Mouse (Mus musculus): ENCODE data around the gene Anapc7.
"Not testable (repeated sequence)": the region's sequence is repeated elsewhere in the genome, so short reads cannot be mapped to it uniquely, and the experiment has no call there.

Gene Anapc7

DNA sequence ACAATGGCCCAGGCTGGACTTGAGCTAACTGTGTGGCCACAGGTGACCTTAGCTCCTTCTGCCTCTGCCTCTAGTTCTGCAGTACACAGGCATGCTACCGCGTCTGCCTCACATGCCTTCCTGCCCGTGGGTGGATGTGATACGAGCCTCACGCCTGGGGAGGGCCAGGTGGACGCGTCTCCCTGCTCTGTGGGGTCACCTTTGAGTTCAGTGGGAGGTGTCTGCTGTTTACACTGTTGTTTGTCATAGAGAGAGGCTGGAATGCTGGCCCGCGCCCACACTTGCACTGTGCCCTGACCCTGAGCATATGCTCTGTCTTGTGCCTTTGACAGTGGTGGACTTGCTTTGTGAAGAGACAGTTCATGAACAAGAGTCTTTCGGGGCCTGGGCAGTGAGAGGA, 16.0 kb upstream of the Anapc7 start:
- no peak for DNase-seq (ENCODE audit: low spot score)

DNA sequence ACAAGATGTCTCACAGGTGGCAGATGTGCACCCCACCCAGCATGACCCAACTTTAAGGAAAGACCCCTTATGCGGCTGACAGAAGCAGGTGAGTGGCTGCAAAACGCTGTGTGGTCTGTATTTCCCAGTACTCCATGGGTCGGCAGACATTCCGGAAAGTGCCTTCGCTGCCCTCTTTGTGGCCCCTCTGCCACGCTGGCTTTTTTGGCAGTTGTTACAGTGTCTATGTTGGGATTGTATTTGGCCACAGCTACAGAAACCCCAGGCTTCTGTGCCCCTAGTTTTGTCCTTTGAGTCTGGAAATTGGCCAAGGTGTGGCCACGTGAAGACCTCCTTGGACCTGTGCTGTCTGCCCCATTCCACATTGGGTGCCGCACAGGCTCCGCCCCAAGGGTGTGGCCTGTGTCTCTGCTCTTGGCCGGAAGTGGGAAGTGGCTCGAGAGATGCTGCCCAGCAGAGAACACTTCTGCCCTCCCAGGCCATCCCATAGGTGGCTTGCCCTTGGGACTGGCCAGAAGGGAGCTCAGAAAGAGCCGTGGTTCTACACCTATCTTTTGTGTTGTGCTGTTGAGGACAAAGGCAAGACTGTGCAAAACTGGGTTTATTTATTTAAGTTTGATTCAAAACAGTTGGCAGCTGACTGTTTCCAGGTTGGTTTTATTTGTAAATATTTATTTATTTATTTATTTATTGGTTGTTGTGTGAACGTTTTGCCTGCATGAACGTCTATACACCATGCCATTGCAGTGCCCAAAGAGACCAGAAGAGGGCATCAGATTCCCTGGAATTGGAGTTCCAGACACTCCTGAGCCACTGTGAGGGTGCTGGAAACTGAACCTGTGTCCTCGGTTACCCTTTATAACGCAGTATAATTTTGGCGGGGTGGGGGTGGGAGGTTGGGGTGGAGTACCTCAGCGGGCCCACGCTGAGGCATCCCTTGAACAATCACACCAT, 11.5 kb upstream of the Anapc7 start:
- no peak for DNase-seq (ENCODE audit: low spot score)

DNA sequence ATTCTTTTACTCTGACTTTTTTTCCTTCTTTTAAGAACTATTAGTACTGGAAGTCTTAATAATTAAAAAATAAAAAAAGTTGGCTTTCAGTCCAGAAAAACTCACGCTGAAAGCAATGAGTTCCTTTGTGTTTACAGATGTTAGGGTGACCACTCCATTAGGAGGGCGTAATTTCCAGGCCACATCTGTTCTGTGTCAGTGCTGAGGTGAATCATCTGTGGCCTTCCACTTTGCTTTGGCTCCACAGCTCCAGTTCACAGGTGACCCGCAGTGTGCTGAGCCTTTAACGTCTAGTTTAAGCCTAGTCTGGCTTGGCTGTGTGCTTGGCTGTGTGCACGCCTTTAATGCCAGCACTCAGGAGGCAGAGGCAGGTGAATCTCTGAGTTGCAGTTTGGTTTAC, 9.6 kb upstream of the Anapc7 start:
- no peak for DNase-seq (ENCODE audit: low spot score)

DNA sequence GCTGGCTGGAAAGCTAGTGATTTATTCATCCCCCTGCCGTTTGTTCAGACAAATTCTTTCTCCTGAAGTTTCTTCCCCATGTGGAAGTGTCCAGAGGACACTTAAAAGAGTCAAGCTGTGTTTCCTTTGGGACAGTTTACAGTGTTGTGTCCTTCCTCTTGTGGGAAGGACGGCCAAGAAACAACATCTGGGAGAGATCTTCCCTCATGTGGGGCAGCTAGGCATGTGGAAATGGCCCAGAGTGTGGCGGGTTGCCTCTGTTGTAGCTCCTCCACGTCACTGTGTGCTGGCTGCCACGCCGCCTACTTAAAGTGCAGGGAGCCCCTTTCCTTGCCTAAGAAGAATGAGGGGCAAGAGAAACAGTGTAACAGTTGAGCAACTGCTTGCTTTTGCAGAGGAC, 8.7 kb upstream of the Anapc7 start:
- no peak for DNase-seq (ENCODE audit: low spot score)

DNA sequence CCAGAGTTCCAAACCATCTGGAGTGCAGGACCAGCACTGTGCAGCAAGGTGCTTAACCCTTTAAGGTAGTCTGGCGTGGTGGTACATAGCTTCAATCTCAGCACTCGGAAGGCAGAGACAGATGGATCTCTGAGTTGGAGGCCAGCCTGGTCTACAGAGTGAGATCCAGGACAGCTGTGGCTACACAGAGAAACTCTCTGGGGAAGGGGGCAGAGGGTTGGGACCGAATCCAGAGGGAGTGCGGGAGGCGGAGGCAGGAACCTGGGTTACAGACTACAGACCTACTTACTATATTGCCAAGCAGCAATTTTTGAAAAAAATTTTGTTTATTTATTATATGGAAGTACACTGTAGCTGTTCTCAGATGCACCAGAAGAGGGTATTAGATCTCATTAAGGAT, 7.1 kb upstream of the Anapc7 start:
- DNase-seq (ENCODE audit: low spot score): no peak

DNA sequence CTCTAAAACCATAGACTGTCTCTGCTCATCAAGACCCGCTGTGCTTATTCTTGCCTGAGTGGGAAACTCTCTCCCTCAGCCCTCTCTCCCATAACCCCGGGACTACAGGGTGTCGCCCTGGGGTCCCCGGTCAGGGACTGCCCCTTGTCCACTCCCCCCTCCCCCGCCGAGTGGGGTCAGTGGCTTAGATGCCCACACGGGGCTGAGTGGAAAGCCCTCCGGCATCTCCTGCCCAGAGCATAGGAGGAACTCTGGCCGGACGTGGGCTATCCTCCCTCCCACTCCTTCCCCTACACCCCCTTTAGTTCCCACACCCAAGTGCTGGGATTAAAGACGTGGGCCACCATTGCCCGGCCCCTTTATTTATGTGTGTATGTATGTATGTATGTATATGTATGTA, 6.0 kb upstream of the Anapc7 start:
- no peak for DNase-seq (ENCODE audit: low spot score)

DNA sequence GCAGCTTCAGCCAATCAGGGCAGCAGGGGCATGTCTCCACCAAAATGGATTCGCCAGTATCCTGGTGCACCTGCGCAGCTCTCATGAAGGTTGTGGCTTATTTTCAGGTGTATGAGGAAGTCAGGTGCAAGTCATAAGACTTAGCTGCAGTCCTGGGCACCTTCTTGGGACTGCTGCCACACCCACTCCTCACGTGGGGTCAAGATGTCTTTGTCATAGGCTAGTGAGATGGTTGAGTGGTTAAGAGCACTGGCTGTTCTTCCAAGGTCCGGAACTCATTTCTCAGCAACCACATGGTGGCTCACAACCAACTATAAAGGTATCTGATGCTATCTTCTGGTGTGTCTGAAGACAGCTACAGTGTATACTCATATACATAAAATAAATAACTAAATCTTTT, 817 bp upstream of the Anapc7 start:
- not testable (repeated sequence) for DNase-seq (ENCODE audit: low spot score)

DNA sequence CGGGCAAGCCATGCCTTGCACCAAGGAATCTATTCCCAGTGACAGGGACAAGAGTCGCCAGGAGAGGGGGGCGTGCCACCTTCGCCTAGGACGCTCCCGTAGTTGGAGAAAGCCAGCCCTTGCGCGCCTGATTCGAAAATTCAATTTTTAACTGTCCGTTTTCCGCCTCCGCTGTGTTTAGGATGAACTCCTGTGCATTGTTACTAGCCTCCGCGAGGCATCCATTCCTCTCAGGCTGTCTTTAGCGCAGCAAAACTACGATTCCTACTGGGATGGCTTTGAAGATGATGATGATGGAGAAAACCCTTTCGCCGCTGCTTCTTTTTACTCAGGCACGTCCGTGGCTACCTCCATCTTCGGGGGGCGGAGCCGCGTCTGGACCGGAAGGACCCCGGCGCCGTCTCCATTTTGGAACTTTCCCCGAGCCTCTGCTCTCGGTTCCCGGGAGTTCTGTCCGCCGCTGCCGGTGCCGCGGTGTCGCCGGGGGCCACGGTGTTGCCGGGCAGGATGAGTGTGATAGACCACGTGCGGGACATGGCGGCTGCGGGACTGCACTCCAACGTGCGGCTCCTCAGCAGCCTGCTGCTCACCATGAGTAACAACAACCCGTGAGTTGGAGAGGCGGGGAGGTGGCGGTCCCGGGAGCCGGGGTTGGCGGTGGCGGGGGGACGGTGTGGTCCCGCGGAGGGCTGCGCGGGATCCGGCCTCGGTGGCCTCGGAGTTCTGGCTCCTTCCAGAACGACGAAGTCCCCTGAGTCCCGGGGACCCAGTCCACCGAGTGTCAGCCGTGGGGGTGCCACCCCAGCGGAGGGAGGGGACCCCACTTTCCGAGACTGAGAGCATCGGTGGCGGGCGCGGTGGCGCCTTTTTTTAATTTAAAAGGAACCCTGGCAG, 825 bp downstream of the Anapc7 start:
- peak; percentile 90 for DNase-seq (ENCODE audit: low spot score)

DNA sequence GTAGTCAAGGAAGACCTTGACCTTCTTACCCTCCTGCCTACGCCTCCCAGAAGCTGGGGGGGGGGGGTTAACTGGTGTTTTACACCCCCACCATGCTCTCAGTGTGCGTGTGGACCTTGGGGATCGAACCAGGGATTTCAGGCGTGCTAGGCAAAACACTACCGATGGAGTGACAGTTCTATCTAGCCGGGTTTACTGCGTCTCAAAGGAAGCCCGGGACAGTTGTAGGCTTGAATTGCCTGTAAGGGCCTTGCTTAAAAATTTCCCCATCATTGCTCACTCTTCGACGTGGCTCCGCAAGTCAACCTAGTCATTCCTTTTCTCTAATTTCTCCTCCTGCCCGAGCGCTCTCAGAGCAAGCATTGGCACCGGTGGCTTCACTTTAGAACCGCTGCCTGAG, 1.6 kb downstream of the Anapc7 start:
- DNase-seq (ENCODE audit: low spot score): no peak

DNA sequence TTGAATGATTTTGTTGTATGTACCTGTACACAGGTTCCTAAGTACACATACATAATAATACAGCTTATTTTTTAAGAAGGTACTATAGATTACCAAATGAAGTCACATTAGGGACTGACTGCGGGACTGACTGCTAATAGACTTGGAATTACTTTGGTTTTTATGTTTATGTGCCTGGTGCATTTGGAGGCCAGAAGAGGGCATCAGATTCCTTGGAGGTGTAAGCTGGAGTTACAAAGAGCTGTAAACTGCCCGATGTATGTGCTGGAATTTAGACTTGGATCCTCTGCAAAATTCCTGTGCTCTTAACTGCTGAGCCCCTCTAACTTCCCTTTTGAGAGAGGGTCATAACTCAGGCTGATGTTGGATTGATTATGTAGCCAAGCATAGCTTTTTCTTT, 4.1 kb downstream of the Anapc7 start:
- DNase-seq (ENCODE audit: low spot score): no peak

DNA sequence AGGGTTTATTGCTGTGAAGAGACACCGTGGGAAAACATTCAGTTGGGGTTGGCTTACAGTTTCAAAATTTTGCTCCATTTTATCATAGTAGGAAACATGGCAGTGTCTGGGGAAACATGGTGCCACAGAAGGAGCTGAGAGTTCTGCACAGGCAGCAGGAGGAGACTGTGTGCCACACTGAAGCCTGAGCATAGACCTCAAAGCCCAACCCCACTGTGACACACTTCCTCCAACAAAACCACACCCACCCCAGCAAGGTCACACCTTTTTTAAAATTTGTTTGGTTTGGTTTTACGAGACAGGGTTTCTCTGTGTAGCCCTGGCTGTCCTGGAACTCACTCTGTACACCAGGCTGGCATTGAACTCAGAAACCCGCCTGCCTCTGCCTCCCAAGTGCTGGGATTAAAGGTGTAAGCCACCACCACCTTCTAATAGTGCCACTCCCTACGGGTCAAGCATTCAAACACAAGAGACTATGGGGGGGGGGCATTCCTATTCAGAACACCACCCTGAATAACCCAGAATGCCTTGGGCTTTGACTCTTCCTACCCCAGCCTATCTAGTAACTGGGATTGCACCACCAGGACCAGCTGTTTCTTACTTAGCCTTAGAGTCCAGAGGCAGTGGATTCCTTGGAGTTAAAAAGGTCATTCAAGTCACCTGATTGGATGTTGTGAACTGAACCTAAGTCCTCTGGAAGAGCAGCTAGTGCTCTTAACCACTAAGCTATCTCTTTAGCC, 8.7 kb downstream of the Anapc7 start:
- no peak for DNase-seq (ENCODE audit: low spot score)

DNA sequence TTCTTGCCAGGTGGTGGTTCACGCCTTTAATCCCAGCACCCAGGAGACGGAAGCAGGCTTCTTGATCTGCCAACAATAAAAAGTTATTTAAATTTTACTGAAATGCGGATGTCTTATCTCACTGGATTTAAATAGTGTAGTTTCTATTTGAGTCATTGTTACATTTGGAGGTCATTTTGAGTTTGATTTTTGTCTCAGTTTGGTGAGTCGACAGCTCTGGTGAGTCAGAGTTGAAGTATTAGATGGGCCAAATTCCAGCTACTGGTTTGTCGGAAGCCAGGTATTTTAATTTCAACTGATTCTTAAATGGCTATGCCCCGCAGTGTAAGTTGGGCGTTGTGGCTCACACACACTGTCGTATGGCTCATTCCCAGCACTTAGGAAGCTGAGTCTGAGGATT, 9.7 kb downstream of the Anapc7 start:
- no peak for DNase-seq (ENCODE audit: low spot score)

DNA sequence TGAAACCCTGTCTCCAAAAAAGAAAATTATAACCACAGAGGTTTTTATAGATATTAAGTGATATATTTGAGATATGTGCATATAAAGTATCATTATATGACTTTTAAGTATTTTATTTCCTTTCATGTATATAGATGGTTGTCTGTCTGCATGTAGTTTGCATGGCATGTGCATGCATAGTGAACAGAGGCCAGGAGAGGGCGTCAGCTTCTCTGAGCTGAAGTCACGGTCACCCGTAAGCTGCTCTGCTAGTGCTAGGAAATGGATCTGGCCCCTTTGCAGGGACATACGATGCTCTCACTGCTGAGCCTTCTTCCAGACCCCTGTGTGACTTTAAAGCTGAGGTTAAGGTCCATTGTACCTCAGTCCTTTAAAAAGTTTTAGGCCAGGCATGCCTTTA, 13.0 kb downstream of the Anapc7 start:
- DNase-seq (ENCODE audit: low spot score): no peak

DNA sequence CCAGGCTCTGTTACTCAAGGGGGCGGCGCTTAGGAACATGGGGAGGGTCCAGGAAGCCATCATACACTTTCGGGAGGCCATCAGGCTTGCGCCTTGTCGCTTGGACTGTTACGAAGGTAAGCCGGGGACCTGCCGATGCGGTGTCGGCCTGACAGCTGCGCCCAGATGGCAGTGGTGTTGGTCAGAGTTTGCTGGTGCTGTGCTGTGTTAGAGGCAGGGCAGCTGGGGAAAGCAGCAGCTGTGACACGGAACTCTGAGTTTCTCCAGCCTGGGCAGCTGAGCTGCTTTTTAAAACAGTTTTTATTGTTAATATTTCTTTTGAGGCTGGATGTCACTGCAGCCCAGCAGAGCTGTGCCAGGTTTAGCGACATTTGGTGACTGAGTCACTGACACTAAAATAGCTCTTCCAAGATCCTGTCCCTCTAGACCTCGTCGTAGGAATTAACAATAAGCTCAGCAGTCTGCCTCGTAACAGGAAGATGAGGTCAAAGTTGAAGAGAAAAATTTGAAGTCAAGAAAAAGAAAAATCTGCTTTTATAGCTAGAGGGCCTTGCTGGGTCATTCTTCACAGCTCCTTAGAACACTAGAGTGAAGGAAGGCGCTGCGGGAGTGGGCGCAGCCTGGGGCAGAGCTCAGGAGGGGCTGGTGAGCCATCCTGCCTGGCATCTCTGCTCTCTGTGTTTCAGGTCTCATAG, 18.1 kb downstream of the Anapc7 start:
- no peak for DNase-seq (ENCODE audit: low spot score)

DNA sequence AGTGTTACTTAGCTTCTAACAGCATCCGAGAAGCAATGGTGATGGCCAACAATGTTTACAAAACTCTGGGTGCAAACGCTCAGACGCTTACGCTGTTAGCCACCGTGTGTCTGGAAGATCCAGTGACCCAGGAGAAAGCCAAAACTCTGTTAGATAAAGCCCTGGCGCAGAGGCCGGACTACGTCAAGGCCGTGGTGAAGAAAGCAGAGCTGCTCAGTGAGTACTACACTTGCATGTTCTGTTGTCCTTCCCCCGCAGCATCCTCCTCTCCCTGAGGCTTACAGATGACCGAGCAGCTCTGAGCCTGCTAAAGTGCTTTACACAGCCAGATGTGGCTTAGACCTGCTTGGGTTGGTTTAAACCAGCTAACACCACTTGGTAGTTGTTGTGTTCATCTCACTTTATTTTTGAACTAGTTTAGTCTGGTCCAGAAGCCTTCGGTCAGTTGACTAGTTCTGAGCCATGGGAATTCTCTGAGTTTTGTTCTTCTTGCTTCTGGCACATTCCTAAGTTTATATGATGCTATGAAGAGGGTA, 18.7 kb downstream of the Anapc7 start:
- DNase-seq (ENCODE audit: low spot score): no peak

DNA sequence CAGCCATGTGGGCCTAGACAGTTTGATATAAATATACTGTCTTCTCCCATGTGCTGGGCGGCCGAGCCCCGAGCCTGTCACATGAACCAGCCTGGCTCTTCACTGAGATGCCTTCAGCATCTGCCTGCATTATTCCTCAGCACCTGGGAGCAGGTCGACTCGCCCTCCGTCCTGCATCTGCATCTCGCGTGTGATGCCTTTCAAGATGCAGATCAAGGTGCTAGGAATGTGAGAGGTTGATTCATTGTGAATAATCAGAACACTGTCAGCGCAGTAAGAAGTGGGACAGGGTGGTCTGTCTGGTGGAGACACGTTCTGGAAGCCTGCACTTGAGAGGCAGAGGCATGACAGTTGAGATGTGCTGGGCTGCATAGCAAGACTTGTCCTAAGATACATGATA, 23.0 kb downstream of the Anapc7 start:
- DNase-seq (ENCODE audit: low spot score): no peak

DNA sequence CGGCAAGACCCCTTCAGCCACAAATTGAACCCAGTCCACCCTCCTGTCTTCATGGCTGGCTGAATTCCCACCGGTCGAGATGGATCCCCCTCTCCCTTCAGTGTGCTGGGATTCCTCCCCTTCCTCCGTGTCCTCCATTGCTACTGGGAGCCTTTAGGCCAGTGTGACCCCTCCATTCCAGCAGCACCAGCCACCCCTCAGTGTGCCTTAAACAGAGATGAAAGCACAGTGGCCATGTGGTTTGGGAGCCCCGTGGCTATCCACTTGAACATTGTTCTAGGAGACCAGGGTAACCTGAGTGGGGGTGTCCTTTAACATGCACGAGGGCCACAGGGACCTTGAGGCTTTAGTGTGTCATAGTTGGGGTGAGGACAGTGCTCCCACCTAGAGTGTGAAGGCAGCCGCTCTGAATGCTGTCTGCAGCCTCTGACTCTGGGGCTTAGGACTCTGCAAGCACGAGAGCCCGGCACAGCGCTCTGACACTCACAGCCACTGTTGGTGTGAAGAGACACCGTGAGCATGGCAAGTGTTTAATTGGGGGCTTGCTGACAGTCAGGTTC, 23.6 kb downstream of the Anapc7 start:
- DNase-seq (ENCODE audit: low spot score): no peak

DNA sequence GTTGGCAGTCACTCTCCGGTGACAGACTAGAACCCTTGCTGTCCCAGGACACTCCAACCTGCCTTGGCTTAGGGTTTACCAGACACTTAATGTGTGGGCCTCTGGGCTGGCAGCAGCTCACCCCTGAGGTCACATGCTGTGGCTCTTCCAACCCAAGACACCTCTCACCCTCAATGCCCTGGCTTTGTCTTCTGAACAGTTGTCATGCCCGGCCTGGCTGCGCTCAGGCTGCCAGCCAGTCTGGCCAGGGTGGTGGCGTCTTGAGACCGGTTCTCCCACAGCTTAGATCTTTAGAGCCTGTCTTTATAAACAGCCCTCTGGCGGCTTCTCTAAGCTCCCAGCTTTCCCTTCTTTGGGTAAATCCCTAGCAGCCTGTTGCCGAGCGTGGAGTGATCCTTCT, 26.4 kb downstream of the Anapc7 start:
- DNase-seq (ENCODE audit: low spot score): no peak

DNA sequence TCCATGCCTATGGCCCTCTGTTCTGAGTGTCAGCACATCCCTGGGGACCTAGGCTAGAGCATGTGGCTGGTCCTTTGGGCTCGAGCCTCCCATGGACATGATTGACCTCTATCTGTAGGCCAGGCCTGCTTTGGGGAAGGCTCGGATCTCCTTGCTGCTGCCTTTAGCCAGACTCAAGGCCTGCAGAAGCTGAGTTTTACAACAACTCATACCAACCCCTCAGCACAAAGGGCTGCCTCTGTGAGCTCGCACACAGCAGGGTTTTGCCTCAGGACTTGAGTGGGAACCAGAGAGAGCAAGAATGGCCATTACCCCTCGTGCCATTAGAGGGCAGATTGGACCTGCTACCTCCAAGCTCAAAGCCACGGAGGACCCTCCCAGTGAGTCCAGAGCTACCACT, 27.4 kb downstream of the Anapc7 start:
- no peak for DNase-seq (ENCODE audit: low spot score)

DNA sequence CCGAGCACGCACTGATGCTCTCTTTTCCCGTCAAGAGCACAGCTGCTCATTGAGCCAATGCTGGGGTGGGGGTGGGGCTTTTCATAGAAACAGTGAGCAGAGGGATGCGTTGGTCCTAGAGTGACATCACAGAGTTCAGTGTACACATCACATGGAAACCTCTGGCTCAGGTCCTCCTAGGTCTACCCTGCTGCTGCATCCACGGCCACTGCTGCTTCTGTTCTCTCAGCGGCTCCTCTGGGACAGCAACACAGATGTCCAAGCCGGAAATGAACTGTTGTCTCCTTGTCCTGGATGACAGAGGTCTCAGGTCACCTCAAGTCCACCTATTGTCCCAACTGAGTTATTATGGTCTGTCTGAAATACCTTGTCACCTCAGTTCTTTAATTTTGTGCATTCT, 28.5 kb downstream of the Anapc7 start:
- no peak for DNase-seq (ENCODE audit: low spot score)

DNA sequence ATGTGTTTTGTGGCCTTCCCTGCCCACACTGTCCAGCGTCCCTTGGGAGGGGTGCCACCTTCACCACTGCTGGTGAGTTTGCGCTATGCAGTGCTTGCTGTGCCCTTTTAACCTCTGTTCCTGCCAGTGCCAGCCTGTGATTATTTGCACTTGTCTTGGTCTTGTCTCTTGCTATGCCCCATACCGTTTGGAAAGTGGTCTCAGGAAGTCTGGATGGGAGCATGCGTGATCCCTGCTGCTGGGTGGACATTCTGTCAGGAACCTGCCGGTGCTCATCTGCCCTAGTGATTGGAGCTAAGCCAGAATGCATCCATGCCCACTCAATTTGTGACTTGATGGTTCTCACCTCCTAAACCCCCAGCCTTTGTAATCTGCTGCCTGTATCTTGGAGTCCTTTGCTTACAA, 29.4 kb downstream of the Anapc7 start:
- DNase-seq (ENCODE audit: low spot score): no peak

All from ovary, postnatal 14 days (tissue).